Mouse (Mus musculus) forebrain, embryonic 11.5 days (tissue): ENCODE data around the gene Pofut2. TPM values are rescaled to one million over a fixed set of nuclear protein-coding genes. Genes with fewer than 3 reads are reported as not detected.

Experiments
- ATAC-seq: fragments of 200-750 bp; cut with Nextera tagmentation; replicated peaks from 2 replicates; pipeline ENCODE4 v1.8.0; 2017; ENCODE audit warnings: moderate TSS enrichment; ENCODE audit not compliant: low FRiP score
- DNase-seq: peaks from one replicate; pipeline ENCODE4 v3.0.0-alpha.2; 2017; ENCODE audit warnings: low spot score
- H3K27ac ChIP-seq: fragments of 300-500 bp; sonication (generic); 2 replicates; pipeline ENCODE4 v1.5.1; 2014; ENCODE audit warnings: low read depth, low read length
- H3K27me3 ChIP-seq: fragments of 300-500 bp; sonication (generic); 2 replicates; pipeline ENCODE4 v1.6.1; 2014; ENCODE audit warnings: mild to moderate bottlenecking, low read length, mixed read lengths; ENCODE audit not compliant: control insufficient read depth, insufficient read depth
- H3K36me3 ChIP-seq: fragments of 300-500 bp; sonication (generic); 2 replicates; pipeline ENCODE4 v1.6.1; 2014; ENCODE audit warnings: mild to moderate bottlenecking, low read length, moderate library complexity, mixed read lengths; ENCODE audit not compliant: control insufficient read depth, insufficient read depth
- H3K4me1 ChIP-seq: fragments of 300-500 bp; sonication (generic); replicated peaks from 2 replicates; pipeline ENCODE4 v1.6.1; 2014; ENCODE audit warnings: low read length, mixed read lengths; ENCODE audit not compliant: control insufficient read depth, insufficient read depth
- H3K4me2 ChIP-seq: fragments of 300-500 bp; sonication (generic); 2 replicates; pipeline ENCODE4 v1.6.1; 2014; ENCODE audit warnings: low read depth, mild to moderate bottlenecking, low read length, moderate library complexity, mixed read lengths; ENCODE audit not compliant: severe bottlenecking
- H3K4me3 ChIP-seq: fragments of 300-500 bp; sonication (generic); 2 replicates; pipeline ENCODE4 v1.5.1; 2014; ENCODE audit warnings: low read depth, low read length
- H3K9ac ChIP-seq: fragments of 300-500 bp; sonication (generic); 2 replicates; pipeline ENCODE4 v1.6.1; 2014; ENCODE audit warnings: low read length
- H3K9me3 ChIP-seq: fragments of 300-500 bp; sonication (generic); 2 replicates; pipeline ENCODE4 v1.6.1; 2016; ENCODE audit warnings: low read length, mixed read lengths; ENCODE audit not compliant: control insufficient read depth
- WGBS: fragments of 180-500 bp; shearing (Covaris S2); extraction: QIAGEN DNeasy Blood & Tissue Kit; methylation state at CpG from one replicate; pipeline ENCODE4 v1.1.7; 2014; 5-methylcytosine and 5-hydroxymethylcytosine counted together
- polyA plus RNA-seq: library from polyadenylated mRNA; unstranded; fragments of >200 nt; fragmentation: Nextera tagmentation; extraction: Ambion mirVana; gene quantifications from 2 replicates; pipeline ENCODE4 v1.2.1, GENCODE M21; 2014

Pofut2 gene
- polyA plus RNA-seq, 1 experiment from 2014 or later: 67.0 TPM

DNA sequence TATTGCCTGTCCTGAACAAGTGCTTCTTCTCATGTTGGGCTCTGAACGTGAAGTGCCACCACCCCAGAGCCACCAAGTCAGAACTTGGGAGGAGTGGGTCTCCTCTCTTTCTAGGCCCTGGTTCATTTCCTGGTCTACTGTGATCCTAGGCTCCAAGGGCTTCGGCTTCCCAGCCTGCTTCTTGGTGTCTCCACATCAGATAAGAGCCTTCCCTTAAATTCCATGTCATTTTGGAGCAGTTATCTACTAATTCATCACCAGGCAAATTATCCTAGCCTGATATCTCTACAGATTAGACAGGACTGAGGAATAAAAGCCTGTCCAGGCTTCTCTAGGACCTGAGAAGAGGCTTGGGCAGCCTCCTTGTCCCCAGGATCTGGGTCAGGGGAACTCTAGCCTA, 42.7 kb upstream of the Pofut2 start:
- no peaks in the 10 kb centered on the region for H3K27me3 ChIP-seq
- no peaks in the 10 kb centered on the region for H3K9me3 ChIP-seq
- H3K4me3 ChIP-seq: no peak overlapping the region
- H3K4me1 ChIP-seq: 0 out of 2 replicates have a peak, but pooled peaks cover 2% of the 10 kb centered on the region
- 82% methylated on average over 2 of the region's 2 CpGs for WGBS
- no peak overlapping the region for H3K27ac ChIP-seq
- DNase-seq: no peak
- ATAC-seq: no peak
- H3K4me2 ChIP-seq: no peak overlapping the region
- H3K9ac ChIP-seq: no peak overlapping the region
- H3K36me3 ChIP-seq: no peaks in the 10 kb centered on the region

DNA sequence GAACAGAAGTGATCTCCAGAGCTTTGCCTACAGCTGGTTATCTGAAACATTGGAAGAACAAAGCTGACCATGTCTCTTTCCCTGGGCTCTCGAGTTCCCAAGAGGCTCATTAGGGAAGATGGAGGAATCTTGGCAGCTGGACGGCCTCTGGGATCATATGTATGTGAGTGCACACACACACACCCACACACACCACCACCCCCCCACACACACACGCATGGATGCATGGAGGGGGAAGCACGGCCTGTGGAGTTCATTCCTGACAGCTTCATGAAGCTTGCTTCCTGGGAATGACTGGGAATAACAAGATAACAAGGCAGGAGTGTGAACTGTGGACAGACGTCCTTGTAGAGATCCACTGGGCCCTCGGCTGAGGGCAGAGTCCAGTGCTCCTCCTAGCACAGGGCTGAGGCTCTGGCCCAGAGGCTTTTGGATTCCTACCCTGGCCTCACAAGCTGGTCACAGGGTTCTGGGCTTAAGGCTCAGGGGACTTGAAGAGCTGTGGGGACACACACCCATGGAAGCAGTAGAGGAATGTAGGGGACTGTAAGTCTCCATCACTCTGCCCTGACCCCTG, 41.8 kb upstream of the Pofut2 start:
- ATAC-seq (no peak), DNase-seq (no peak)
- Histone ChIP-seq H3K27ac (no peak overlapping the region), H3K9me3 (no peaks in the 10 kb centered on the region), H3K4me3 (no peak overlapping the region), H3K36me3 (no peaks in the 10 kb centered on the region), H3K4me1 (0 out of 2 replicates have a peak, but pooled peaks cover 2% of the 10 kb centered on the region), H3K4me2 (no peak overlapping the region), H3K9ac (no peak overlapping the region), H3K27me3 (no peaks in the 10 kb centered on the region)
- WGBS: 93% methylated on average over 6 of the region's 6 CpGs

DNA sequence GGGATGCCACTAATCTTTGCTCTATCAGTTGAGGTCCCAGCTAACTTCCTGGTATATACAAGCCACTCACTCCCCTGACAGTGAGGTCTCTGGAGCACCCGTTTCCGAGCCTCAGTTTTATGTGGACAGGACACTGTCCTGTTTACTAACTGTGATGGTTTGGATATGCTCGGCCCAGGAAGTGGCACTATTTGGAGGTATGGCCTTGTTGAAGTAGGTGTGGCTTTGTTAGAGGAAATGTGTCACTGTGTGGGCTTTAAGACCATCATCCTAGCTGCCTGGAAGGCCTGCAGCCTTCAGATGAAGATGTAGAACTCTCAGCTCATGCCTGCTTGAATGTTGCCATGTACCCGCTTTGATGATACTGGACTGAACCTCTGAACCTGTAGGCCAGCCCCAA, 41.0 kb upstream of the Pofut2 start:
- Histone ChIP-seq H3K4me2 (no peak overlapping the region), H3K27me3 (no peaks in the 10 kb centered on the region), H3K4me1 (0 out of 2 replicates have a peak, but pooled peaks cover 2% of the 10 kb centered on the region), H3K4me3 (no peak overlapping the region), H3K27ac (no peak overlapping the region), H3K9ac (no peak overlapping the region), H3K9me3 (no peaks in the 10 kb centered on the region), H3K36me3 (no peaks in the 10 kb centered on the region)
- 88% methylated on average over 4 of the region's 4 CpGs for WGBS
- no peak for ATAC-seq
- no peak for DNase-seq

DNA sequence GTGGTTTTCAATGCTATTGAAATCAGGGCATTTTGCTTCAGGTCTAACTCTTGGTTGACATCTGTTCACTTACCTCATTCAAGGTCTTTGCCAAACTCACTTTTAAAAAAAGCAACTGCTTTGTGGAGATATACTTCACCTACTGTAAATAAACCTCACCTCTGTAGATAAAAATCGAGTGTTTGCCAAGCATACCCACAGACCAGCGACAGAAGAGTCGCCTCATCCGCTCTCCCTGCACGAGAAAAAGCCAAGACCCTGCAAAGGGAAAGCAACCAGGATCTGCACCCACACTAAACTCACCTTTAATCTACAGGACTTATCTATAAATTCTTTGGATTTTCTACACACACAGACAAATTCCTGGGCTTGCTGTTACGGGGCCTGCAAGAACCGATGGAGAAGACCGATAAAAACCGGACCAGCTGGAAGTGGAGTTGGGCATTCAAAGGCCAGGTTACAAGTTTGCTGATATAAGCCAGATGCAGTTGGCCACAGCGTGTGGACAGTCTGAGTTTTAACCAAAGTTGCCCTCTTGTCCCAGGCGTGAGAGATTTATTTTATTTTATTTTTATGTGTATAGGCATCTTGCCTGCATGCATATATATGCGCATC, 39.5 kb upstream of the Pofut2 start:
- Histone ChIP-seq H3K9ac (no peak overlapping the region), H3K36me3 (no peaks in the 10 kb centered on the region), H3K27me3 (no peaks in the 10 kb centered on the region), H3K27ac (no peak overlapping the region), H3K4me1 (0 out of 2 replicates have a peak, but pooled peaks cover 2% of the 10 kb centered on the region), H3K9me3 (no peaks in the 10 kb centered on the region), H3K4me2 (no peak overlapping the region), H3K4me3 (no peak overlapping the region)
- WGBS: 93% methylated on average over 12 of the region's 12 CpGs
- no peak for DNase-seq
- ATAC-seq: no peak

DNA sequence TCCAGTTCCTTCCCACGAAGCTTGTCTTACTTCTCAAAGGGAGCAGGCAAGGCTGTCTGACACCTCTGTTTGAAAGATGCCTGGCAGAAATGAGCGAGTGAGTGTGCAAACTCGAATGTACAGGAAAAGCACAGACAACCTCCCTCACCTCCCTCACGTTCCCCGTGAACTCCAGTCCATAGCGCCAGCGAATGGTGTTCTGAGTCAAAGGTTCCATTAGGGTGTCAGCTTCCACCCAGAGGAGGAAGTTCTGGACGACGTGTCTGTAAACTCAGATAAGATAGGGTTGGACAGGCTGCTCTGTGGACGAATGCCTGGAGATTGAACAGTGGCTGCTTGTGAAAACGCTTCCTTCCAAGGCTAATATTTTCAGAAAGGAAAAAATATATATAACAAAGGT, 37.9 kb upstream of the Pofut2 start:
- WGBS: 84% methylated on average over 11 of the region's 11 CpGs
- H3K36me3 ChIP-seq: no peaks in the 10 kb centered on the region
- H3K4me3 ChIP-seq: no peak overlapping the region
- no peak for DNase-seq
- H3K27me3 ChIP-seq: no peaks in the 10 kb centered on the region
- no peak overlapping the region for H3K27ac ChIP-seq
- H3K4me1 ChIP-seq: no peaks in the 10 kb centered on the region
- no peak for ATAC-seq
- H3K9ac ChIP-seq: no peak overlapping the region
- H3K4me2 ChIP-seq: no peak overlapping the region
- H3K9me3 ChIP-seq: no peaks in the 10 kb centered on the region

DNA sequence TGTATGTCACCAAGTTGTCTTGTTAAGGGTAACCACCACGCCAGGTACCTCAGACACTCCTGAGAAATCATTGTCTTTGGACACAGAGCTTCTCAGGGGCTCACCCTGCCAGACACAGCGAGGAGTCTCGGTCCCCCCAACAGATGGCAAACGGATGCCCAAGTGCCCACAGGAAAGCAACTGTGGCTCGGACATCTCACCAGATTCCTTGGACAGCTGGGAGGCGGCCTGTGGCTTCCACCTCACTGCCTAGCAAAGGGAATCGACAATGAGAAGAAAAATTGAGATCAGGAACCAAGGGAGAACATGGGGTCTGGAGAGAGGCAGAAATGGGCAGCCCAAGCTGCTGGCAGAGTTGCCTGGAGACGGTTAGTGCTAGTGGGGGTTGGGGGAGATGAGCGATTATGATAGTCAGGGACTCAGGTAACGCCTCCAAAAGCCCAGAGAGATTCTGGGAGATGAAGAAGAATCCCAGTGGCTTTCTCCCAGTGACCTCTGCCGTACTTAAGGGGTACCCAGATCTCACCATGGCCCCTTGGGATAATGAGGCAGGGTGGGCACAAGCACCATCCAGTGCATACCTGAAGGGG, 36.0 kb upstream of the Pofut2 start:
- DNase-seq: no peak
- Histone ChIP-seq H3K4me3 (no peak overlapping the region), H3K27me3 (no peaks in the 10 kb centered on the region), H3K36me3 (no peaks in the 10 kb centered on the region), H3K27ac (no peak overlapping the region), H3K9ac (no peak overlapping the region), H3K4me1 (no peaks in the 10 kb centered on the region), H3K4me2 (no peak overlapping the region), H3K9me3 (no peaks in the 10 kb centered on the region)
- no peak for ATAC-seq
- WGBS: 88% methylated on average over 11 of the region's 11 CpGs

DNA sequence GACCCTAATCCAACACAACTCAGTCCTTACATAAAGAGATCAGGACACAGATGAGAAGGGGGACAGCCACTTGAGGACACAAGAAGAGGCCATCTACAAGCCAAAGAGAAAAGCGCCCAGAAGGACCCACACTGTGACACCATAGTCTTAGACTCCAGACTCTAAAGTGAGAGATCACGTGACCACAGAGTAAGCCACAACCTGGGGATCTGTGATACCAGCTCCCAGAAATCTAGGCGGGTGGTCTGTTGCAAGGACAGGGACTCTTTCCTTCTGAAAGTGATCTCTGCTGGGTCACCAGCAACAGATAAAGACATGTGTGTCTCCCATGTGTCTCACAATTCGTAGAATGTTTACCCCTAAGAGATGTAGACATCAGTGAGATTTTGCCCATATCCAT, 34.6 kb upstream of the Pofut2 start:
- WGBS: 75% methylated on average over 4 of the region's 4 CpGs
- Histone ChIP-seq H3K4me1 (no peaks in the 10 kb centered on the region), H3K36me3 (no peaks in the 10 kb centered on the region), H3K9me3 (no peaks in the 10 kb centered on the region), H3K9ac (no peak overlapping the region), H3K4me3 (no peak overlapping the region), H3K4me2 (no peak overlapping the region), H3K27me3 (no peaks in the 10 kb centered on the region), H3K27ac (no peak overlapping the region)
- no peak for DNase-seq
- ATAC-seq: no peak

DNA sequence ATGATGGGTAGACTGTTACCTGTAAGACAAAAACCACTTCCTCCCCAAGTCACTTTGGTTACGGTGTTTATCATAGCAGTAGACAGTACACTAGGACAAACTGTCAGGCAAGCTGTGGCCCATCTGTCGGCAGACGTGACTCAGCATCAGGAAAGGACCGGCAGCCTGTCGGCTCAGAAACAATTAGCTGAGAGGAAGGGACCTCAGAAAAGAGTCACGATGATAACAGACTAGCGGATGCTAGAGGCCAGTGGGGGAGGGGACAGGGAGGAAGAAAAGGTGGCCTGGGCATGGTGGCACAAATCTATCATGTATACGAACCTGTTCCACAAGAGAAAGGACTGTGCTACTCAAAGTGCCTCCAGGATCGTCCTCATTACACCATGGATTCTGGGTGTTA, 33.6 kb upstream of the Pofut2 start:
- Histone ChIP-seq H3K27ac (no peak overlapping the region), H3K9ac (no peak overlapping the region), H3K4me2 (no peak overlapping the region), H3K4me3 (no peak overlapping the region), H3K36me3 (no peaks in the 10 kb centered on the region), H3K4me1 (no peaks in the 10 kb centered on the region), H3K9me3 (no peaks in the 10 kb centered on the region), H3K27me3 (no peaks in the 10 kb centered on the region)
- WGBS: 83% methylated on average over 9 of the region's 9 CpGs
- ATAC-seq: no peak
- no peak for DNase-seq
